Mouse (Mus musculus): ENCODE measurements around the gene 4933427D14Rik. TPM values are rescaled to one million over a fixed set of nuclear protein-coding genes. Genes with fewer than 3 reads are reported as not detected.

4933427D14Rik gene
- total RNA-seq, 2 experiments from 2014 or later, result 19.8 to 26.3 TPM

DNA sequence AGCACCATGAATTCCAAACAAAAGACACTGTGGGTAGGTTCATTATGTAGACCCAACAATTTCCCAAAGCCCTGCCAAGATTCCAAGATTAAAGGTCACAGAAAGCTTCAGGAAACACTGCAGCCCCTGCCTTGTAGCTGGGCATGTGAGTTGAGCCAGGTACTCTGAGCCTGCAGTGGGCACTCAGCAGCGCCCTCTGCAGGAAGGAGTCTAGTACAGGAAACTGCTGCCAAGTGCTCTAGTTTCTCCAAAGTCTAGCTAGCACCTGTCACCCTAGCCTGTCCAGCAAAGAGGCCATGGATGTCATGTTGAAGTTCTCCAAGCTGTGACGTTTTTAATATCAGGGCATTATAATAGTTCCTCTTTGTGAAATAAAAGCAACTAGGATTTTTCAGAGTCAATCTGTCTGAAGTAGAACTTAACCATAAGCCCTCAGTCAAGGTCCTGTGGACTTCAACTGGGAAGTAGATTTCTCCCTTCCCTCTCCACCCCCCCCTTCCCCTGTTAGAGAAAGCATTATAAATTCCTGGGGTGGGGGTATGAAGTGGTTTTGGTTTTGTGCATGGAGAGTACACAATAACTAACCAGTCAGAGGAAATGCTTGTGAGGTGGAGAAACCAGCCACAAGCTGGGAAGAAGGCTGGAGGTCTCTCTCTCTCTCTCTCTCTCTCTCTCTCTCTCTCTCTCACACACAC lies 61.9 kb downstream of the 4933427D14Rik start:
- DNase-seq (ENCODE audit: low spot score in 2 of 2), result no peak

DNA sequence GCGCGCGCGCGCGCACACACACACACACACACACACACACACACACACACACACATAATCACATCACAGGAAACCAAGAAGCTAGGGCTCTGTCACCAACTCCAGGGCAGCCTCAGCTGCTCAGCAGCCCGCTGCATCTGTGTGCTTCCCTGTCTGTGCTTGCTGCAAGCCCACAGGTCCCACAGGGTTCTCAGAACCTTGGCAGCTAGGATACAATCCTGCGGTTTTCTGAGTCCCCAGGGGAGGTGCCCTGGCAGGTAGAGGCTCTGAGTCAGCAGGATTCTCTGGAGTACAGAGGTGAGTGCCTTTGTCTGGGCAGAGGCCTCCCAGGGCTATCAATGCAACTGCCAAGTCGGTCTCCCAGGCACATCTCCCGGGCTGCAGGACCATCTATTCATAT lies 64.4 kb downstream of the 4933427D14Rik start:
- DNase-seq (ENCODE audit: low spot score in 2 of 2), result no peak

DNA sequence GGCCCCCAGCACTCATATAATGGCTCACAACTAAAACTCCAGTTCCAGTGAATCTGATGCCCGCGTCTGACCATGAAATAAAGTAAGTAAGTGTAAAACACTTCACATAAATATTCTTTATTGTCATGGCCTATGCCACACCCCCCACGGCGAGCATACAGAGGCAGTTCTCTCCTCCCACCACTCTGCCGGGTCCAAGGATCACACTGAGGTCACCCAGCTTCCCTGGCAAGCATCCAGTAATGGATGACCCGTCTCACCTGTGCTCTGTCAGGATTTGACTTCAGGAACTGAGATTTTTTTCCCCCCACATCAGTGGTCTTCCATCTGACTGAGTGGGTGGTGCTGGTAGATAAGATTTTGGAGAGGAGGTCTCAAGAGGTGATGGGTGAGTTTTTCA lies 67.1 kb downstream of the 4933427D14Rik start:
- DNase-seq (ENCODE audit: low spot score in 2 of 2), result no peak

DNA sequence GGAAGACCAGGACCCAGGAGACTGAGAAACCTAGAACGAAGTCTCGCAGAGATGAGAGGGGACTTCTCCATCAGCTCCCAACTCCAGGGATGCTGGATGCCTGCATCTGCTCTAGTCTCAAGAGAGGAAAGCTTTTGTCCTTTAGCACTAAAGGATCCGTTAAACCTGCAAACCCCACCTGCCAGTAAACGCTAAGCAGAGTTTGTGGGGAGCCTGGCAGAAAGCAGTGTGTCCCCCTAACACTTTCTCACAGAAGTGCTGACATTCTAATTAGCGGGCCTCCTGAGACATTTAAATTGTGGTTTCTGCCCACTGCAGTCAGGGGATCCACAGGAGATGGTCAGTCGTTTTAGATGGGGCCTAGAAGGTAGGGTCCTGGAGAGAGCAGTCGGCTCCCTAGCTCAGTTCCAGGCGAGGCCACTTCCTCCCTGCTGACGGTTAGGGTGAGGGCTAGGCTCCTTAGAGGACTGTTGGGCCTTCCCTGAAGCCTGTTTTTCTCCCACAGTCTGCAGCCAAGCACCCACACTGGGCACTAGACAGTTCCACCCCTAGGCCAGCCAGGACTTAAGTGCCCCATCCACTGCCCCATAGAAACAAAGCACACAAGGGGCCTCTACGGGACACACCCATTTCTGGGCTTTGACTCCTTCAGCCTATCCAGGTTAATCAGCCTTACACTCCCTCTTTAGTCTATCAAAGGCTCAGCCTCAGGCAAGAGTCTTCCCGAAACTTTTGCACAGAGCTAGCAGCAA lies 70.9 kb downstream of the 4933427D14Rik start:
- DNase-seq (ENCODE audit: low spot score in 2 of 2), result no peak

DNA sequence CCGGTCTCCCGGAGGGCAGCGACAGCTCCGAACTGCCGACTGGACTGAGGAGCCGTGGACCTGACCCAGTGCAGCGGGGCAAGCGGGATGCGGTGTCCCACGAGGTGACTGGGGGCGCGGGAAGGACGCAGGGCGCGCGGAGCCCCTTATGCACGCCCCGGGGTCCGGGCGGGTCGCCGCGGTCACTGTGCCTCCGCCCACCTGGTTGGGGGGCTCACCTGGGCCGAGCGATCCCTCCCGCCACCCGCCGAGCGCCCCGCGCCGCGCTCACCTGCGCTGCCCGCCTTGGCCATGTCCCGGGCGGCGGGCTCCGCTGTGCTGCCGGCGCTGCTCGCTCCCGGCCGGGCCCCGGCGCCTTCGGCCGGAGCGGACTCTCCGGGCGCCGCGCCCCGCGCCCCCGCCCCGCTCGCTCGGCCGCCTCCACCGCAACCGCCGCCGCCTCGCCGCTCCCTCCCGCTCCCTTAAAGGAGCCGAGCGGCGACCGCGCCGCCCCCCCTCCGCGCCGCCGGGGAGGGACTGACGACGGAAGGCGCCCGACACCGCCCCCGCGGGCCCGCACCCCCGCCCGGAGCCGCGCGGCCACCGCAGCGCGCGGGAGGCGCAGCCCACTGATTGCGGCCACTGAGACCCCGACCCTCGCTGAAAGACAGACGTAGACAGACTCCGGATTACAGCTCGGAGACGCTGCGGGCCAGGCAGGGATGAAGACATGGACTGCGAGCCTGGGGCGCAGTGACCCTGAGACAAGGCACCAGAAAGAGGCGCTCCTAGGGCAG lies 71.7 kb downstream of the 4933427D14Rik start, which contains the start of gene Pitpnm3:
Gene Pitpnm3 (minus strand): TSS at position 396 of the 776 bp plus-strand sequence.
- DNase-seq (ENCODE audit: low spot score in 2 of 2), result no peak

DNA sequence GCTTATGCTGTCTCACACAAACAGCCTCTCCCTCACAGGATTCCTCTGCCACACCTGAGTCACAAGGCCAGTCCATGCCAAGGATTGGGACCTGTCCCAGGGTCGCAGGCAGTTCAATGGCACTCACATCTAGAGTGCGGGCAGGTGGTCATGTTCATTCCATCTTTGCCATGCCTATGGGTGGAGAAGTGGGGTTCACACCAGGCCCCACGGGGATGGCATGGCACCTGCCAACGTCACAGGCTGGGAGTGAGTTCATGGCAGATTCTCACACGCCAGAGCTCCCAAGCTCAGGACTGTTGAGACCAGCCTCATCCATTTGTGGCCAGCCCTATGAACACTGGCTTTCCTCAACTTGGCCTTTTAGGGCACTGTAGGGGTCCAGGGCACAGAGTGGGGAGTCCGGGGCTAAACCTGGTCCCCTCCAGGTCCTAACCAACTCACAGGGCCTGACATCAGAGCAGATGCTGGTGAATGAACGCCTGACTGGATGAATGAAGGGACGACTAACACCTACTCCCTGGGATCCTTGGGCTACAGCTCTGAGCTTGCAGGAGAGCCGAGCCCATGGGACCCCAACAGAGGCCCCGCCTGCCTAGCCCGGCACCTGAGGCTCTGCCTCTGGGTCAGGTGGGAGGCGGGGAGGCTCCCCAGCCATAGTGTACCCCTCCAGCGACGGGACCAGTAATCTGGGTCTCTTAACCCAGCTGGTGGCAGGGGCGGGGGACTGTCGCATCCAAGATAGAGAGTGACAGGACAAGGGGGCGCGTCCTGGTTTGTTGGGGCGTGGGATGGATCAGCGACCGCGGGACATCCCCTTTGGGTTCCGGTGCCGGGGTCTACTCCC lies 72.5 kb downstream of the 4933427D14Rik start:
- DNase-seq (ENCODE audit: low spot score in 2 of 2), result no peak

DNA sequence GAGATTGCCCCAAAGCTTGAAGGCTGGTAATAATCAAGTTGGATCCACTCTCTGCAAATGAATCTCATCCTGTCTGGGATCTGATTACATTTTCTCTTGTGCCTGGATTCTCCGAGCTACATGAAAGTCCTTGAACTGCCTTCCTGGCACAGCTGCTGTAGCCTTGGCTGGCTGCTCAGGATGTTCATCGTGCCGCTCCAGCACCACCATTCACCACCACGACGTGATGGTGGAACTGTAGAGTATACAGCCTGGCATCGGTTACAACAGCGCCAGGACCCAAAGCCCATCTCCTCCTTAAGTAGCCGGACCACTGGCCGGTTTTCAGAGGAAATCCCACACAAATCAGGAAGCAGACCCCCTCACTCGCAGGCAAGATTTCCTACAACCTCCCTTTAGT lies 74.2 kb downstream of the 4933427D14Rik start:
- DNase-seq (ENCODE audit: low spot score in 2 of 2), result no peak

DNA sequence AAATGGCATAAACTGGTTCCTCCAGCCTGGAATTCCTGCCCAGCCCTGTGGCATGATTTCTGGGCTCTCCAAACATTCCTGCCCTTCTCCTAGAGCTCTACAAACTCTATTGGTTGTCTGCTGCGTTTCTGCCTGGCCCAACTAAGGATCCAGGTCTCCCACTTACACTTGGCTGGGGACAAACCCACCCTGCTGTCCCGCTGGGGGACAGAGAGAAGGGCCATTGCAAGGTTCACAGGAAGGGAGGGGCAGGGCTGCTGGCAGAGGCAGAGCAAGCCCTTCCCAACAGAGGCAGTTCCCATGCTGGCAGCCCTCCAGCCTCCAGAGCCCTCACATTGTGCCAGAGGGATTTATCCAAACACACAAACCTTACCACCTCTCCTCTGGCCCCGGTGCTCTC lies 75.0 kb downstream of the 4933427D14Rik start:
- DNase-seq (ENCODE audit: low spot score in 2 of 2), result no peak

DNA sequence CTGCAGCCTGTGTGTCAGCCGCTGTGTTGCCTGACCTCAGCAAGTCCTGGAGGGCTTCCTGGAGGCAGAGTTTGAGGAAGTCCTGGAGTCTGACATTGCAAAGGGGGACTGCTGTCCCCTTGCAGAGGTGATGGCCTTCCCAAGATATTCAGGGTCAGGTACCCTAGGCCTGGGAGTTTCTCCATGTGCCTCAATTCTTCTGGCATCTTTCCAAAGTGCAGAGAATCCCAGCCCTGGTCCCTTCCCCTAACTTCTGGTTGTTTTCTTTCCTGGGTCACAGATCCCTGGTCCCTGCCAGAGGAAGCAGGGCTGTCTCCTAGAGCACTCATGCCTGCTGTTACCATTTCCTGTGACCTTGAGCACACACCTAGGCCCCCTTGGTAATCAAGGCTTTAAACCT lies 75.6 kb downstream of the 4933427D14Rik start:
- no peak for DNase-seq (ENCODE audit: low spot score in 2 of 2)

DNA sequence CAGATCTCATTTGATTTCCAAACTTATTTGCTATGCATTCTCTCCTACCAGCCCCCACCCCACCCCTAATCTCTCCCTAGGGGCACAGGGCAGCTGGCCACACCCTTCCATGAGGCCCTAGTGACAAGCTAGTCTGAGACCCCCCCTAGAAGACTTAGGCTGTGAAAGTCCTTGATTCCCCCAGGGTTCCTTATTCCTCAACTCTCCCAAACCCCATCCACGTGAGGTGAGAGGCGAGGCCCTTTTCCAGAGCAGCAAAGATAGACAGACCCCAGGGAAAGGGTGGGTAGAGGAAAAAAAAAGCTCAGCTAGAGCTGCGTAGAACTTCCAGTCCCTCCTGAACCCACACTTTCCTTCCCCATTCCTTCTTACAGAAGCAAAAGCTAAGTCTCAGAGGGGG lies 76.4 kb downstream of the 4933427D14Rik start:
- DNase-seq (ENCODE audit: low spot score in 2 of 2), result no peak

DNA sequence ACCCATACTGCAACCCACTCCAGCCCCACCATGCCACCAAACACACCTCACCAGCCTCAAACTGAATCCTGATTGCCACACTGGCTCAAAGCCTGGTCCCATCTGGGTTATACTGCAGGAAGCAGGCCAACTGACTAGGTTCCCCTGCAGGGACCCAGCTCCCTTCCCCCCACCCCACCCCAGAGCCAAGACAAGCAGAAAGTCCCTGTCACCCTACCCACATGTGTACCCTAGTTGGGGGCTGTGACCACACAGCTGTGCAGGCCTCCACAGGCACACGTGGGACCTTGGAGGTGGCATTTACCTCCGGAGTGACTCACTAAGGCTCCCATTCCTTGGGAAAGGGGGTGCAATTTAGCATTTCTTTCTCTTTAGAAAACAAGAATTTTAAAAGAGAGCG lies 76.8 kb downstream of the 4933427D14Rik start:
- peak in 1 of 2 experiments; percentile 30 for DNase-seq (ENCODE audit: low spot score in 2 of 2)

DNA sequence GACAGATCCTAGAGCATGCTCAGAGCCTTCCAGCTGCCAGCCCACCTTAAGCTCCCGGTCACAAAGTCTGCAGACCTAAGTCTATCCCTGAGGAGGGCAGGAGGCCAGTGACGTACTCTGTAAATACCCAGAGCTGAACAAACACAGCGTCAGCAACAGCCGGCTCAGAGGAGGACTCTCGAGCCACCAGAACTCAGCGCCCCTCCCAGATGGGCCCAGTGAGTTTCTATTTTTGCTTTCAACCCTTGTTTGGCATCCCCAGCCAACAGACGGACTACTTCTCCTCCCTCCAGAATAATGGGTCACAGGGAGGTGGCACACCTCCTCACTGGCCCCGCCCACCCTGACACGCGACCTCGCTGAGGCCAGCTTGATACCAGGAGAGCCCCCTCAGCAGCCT lies 77.2 kb downstream of the 4933427D14Rik start:
- peak in 1 of 2 experiments; percentile 47 for DNase-seq (ENCODE audit: low spot score in 2 of 2)

DNA sequence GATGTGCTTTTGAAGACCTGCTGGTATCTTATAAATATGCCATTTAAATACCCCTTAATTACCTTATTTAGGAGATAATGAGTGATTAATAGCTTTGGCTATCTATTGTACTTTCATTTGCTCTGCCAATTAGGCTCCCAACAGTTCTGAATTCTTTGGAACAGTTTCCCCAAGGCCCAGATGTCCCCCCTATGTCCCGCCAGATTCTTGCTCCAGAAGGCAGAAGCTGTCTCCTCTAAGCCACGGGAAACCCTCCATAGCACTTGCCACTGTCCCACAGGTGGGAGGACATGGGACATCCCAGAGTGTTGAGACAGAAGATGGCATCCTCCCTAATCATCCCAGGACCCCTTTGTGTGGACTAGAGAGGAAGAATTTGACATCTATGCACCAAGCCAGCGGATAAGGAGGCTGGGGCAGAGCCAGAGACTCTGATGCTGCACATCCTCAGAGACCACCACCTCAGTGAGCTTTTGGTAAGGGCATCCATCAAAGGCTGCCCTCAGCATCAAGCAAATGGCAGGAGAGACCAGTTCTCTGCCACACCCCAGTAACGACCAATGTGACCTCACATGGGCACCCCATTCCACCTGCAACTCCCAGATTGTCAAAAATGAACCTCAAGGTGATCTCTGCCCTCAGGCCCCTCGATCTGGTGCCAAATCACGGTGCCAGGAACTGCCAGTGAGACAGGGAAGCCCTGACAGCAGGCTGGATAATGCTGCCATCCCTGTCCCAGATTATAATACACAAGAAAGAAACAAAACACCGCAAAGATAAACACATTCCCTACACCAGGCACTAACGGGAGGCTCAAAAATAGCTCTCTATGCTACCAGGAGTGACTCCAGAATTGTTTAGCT lies 78.0 kb downstream of the 4933427D14Rik start:
- DNase-seq (ENCODE audit: low spot score in 2 of 2), result no peak

DNA sequence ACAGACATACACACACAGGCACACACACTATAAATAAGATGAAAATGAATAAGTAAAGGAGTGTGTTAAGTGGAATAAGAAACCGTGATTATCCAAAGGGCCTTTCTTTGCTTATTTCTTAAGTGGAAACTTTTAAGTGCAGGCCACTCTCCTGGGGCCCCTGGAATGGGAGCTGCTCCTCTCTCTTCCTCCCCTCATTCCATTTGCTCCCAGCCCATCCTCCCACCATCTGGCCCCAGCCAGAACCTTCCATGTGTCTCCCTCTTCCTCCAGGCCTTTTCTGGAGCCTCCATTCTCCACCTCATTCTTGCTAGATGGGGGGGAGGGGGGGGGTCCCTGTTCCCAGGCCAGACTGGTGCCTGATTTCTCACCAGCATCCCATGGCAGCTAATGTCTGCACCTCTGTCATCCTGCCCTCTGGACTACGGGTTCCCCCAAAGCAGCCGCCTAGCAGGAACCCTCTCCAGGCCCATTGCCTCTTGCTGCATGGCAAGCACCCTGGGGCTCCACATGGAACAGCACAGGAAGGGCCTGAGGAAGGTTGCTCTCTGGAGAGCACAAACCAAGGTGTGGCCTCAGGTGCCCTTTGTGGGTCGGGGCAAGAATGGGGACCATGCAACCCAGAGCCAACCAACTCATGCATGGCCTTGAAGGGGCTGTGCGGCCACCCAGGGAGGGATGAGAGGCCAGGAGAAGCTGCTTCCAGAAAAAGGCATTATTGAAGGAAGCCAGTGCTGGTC lies 79.6 kb downstream of the 4933427D14Rik start:
- no peak for DNase-seq (ENCODE audit: low spot score in 2 of 2)

DNA sequence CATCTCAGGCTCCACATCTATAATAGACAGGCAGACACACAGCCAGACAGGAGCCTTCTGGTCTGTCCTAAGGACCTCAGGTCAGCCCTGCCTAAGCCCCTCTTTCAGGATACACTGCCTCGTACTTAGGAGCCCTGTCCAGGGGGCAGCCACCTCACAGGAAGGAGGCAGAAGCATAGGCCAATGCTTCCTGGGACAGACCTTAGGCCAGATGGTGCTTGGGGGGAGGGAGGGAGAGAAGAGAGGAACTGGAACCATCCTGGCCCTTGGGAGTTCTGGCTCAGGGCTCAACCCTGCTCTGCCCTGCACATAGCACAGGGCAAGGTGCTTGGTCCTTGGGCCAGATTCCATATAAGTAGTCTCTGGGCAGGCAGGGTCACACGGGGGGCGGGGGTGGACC lies 81.5 kb downstream of the 4933427D14Rik start:
- DNase-seq (ENCODE audit: low spot score in 2 of 2), result no peak

DNA sequence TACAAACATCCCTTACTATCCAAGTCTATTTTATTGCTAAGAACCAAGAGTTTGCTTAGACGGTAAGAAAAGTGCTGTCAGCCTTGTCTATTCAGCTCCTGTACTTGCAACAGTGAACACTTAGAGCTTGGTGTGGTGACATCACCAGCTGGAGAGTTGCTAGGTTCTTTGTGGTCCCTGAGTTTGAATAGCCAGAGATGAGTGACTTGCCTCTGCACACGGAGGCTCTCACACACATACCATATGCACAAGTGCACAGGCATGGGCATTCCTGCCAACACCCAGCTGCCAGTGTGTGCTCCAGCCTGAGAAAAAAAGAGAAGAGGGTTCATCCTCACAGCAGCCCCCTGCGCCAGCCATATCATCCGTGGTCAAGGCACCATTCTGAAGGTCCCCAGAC lies 83.7 kb downstream of the 4933427D14Rik start:
- DNase-seq (ENCODE audit: low spot score in 2 of 2), result no peak

DNA sequence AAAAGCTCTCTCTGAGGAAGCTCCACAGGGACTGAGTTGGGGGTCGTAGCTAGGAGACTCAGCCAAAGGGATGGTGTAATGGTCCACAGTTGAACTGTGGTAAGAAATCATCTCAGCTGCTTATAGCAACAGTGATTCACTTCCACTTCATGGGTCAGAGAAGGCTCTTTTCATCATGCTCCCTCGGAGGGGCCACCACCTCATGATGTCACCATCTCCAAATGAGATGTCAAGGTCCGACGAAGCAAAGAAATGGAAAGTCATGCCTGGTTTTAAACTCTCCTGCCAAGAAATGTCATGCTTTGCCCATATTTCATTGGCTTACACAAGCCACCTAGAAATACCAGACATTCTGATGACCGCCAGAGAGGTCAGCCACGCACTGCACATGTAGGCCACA lies 86.9 kb downstream of the 4933427D14Rik start:
- DNase-seq (ENCODE audit: low spot score in 2 of 2), result no peak

DNA sequence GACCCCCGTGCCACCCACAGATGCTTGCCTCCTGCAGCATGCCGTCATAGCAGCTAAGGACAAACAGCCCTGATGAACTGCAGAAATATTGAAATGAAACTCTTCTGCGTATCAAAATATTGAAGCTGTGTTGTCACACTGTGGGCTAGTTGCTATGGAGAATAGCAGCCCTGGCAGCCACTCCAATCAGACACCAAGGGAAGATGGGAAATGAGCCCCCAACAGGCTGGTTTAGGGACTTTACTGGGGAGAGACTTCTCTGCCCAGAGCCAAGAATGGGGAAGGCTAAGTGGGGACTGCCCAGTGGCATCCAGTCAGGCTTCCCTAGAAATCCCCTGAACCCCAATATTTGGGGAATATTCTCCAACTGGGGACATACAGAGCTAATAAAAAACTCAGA lies 88.6 kb downstream of the 4933427D14Rik start:
- DNase-seq (ENCODE audit: low spot score in 2 of 2), result peak in 1 of 2 experiments; percentile 65

DNA sequence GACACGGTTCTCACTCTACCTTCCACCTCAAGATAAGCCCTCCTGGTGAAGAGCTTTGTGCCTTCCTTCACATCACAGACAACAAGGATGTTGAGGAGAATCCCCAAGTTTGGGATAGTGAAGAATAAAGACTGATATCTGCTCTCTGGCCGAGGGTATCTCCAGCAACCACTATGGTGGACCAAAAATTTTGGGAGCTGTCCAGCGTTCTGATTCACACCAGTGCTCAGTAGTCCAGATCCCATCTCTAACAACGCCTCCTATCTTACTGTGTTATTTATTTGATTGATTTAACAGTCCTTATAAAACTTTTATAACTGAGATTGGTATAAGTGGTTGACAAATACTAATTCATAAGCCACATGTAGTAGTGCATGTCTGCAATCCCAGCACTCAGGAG lies 94.0 kb downstream of the 4933427D14Rik start:
- no peak for DNase-seq (ENCODE audit: low spot score in 2 of 2)
